Mouse (Mus musculus): ENCODE results near the gene Capn15. TPM values are rescaled to one million over a fixed set of nuclear protein-coding genes. Genes with fewer than 3 reads are reported as not detected.

Gene Capn15
- total and polyA plus RNA-seq, 3 experiments = 2.1 to 11.5 (median 6.0) TPM

GRCm38 (mm10) chr17:25979829-25980738, 5.5 kb downstream of the Capn15 start:
- in situ Hi-C loops (cut with MboI; ENCODE audit: low pct_ligation_motif_present, low pct_unique_long_range_greater_than_20kb, low sequenced_read_pairs) (no loop called here), dilution Hi-C loops (cut with MboI; ENCODE audit: extremely low pct_ligation_motif_present, extremely low pct_unique_long_range_greater_than_20kb, low sequenced_read_pairs) (no loop called here)
- peaks cover 22 to 81% of the 10 kb centered on the region in 2 experiments for H3K4me1 ChIP-seq (ENCODE audit: control insufficient read depth in 1 of 2, insufficient read depth in 2 of 2)
- H3K36me3 ChIP-seq (replicated peaks in 1 of 2; ENCODE audit: control insufficient read depth in 1 of 2, insufficient read depth in 1 of 2, low read length in 1 of 2) = peaks cover 0 to 31% of the 10 kb centered on the region in 2 experiments
- no peak overlapping the region for H3K27ac ChIP-seq (ENCODE audit: insufficient read depth, low read depth)
- no peaks in the 10 kb centered on the region for H3K27me3 ChIP-seq (replicated peaks)
- H3K79me2 ChIP-seq (replicated peaks; ENCODE audit: control insufficient read depth, extremely low read depth, insufficient read depth, poor library complexity, severe bottlenecking) = peaks cover 4% of the 10 kb centered on the region
- H3K9me3 ChIP-seq (replicated peaks; ENCODE audit: low read length) = no peaks in the 10 kb centered on the region
- DNase-seq (ENCODE audit: extremely low read depth) = no peak
- TF ChIP-seq RCOR1 (conservative IDR thresholded peaks at IDR 0.05; ENCODE audit: low read depth, low read length) = no peak
- TF ChIP-seq JUND (conservative IDR thresholded peaks at IDR 0.05; ENCODE audit: low read depth, low read length) = no peak
- TF ChIP-seq NELFE (IDR thresholded peaks at IDR 0.05; ENCODE audit: low read depth, low read length) = no peak
- TF ChIP-seq POLR2A (IDR thresholded peaks at IDR 0.05; ENCODE audit: low read depth, low read length) = no peak
- H3K9ac ChIP-seq (ENCODE audit: insufficient read depth, low read depth) = no peak overlapping the region
- H3K4me2 ChIP-seq (ENCODE audit: insufficient read depth, low read depth, poor library complexity, severe bottlenecking) = no peak overlapping the region
- no peak overlapping the region for H3K4me3 ChIP-seq (replicated peaks in 1 of 3; ENCODE audit: low read depth in 2 of 3, low read length in 2 of 3, poor library complexity in 1 of 3)

- peak overlapping the region; percentile 32; the same call in 1 of the 2 replicates for H3K4me2 ChIP-seq (ENCODE audit: insufficient read depth, low read depth, poor library complexity, severe bottlenecking)
- H3K36me3 ChIP-seq (replicated peaks in 1 of 2; ENCODE audit: control insufficient read depth in 1 of 2, insufficient read depth in 1 of 2, low read length in 1 of 2) = peaks cover 0 to 22% of the 10 kb centered on the region in 2 experiments
- peaks cover 20 to 52% of the 10 kb centered on the region in 2 experiments for H3K4me1 ChIP-seq (ENCODE audit: control insufficient read depth in 1 of 2, insufficient read depth in 2 of 2)
- dilution Hi-C loops (cut with MboI; ENCODE audit: extremely low pct_ligation_motif_present, extremely low pct_unique_long_range_greater_than_20kb, low sequenced_read_pairs) (no loop called here), in situ Hi-C loops (cut with MboI; ENCODE audit: low pct_ligation_motif_present, low pct_unique_long_range_greater_than_20kb, low sequenced_read_pairs) (no loop called here)
- H3K27ac ChIP-seq (ENCODE audit: insufficient read depth, low read depth) = peak overlapping the region; percentile 35; the same call in 1 of the 2 replicates
- H3K27me3 ChIP-seq (replicated peaks) = no peaks in the 10 kb centered on the region
- peak; percentile 43 for DNase-seq (ENCODE audit: extremely low read depth)
- 0 out of 2 replicates have a peak overlapping the region, but pooled peaks have one; percentile 23 for H3K9ac ChIP-seq (ENCODE audit: insufficient read depth, low read depth)
- 0 out of 2 replicates have a peak, but pooled peaks cover 3% of the 10 kb centered on the region for H3K79me2 ChIP-seq (replicated peaks; ENCODE audit: control insufficient read depth, extremely low read depth, insufficient read depth, poor library complexity, severe bottlenecking)
- H3K4me3 ChIP-seq (replicated peaks in 1 of 3; ENCODE audit: low read depth in 2 of 3, low read length in 2 of 3, poor library complexity in 1 of 3) = no peak overlapping the region
- no peaks in the 10 kb centered on the region for H3K9me3 ChIP-seq (replicated peaks; ENCODE audit: low read length)
- TF ChIP-seq UBTF (IDR thresholded peaks at IDR 0.05; ENCODE audit: low read depth, low read length) (no peak), ZNF384 (IDR thresholded peaks at IDR 0.05; ENCODE audit: low read depth, low read length) (peak; percentile 71)
These were observed 14.5 kb downstream of the Capn15 start for GRCm38 (mm10) chr17:25970954-25971707.

GRCm38 (mm10) chr17:25970448-25970847, 15.1 kb downstream of the Capn15 start:
- Histone ChIP-seq H3K27ac (ENCODE audit: insufficient read depth, low read depth) (no peak overlapping the region), H3K79me2 (replicated peaks; ENCODE audit: control insufficient read depth, extremely low read depth, insufficient read depth, poor library complexity, severe bottlenecking) (0 out of 2 replicates have a peak, but pooled peaks cover 3% of the 10 kb centered on the region), H3K9ac (ENCODE audit: insufficient read depth, low read depth) (no peak overlapping the region), H3K4me1 (ENCODE audit: control insufficient read depth in 1 of 2, insufficient read depth in 2 of 2) (peaks cover 20 to 49% of the 10 kb centered on the region in 2 experiments), H3K27me3 (replicated peaks) (no peaks in the 10 kb centered on the region), H3K4me2 (ENCODE audit: insufficient read depth, low read depth, poor library complexity, severe bottlenecking) (0 out of 2 replicates have a peak overlapping the region, but pooled peaks have one; percentile 32), H3K4me3 (replicated peaks in 1 of 3; ENCODE audit: low read depth in 2 of 3, low read length in 2 of 3, poor library complexity in 1 of 3) (no peak overlapping the region), H3K9me3 (replicated peaks; ENCODE audit: low read length) (no peaks in the 10 kb centered on the region), H3K36me3 (replicated peaks in 1 of 2; ENCODE audit: control insufficient read depth in 1 of 2, insufficient read depth in 1 of 2, low read length in 1 of 2) (peaks cover 0 to 24% of the 10 kb centered on the region in 2 experiments)
- DNase-seq (ENCODE audit: extremely low read depth) = peak; percentile 26
- TF ChIP-seq KAT2A (IDR thresholded peaks at IDR 0.05; ENCODE audit: insufficient replicate concordance, low read length) (no peak), CTCF (conservative IDR thresholded peaks at IDR 0.05 in 1 of 2, IDR thresholded peaks at IDR 0.05 in 1 of 2; ENCODE audit: low read depth in 2 of 2, low read length in 2 of 2) (peak in 1 of 2 experiments; percentile 22; a peak in 2 of 4 replicates), RAD21 (IDR thresholded peaks at IDR 0.05; ENCODE audit: low read depth, low read length) (no peak), POLR2A (IDR thresholded peaks at IDR 0.05; ENCODE audit: low read depth, low read length) (no peak), ELF1 (IDR thresholded peaks at IDR 0.05; ENCODE audit: low read depth, low read length) (no peak), TCF12 (IDR thresholded peaks at IDR 0.05; ENCODE audit: low read depth, low read length) (no peak), SMC3 (IDR thresholded peaks at IDR 0.05; ENCODE audit: low read depth, low read length) (peak; percentile 1; the same call in 1 of the 2 replicates), TBP (conservative IDR thresholded peaks at IDR 0.05; ENCODE audit: low read depth, low read length) (no peak), IRF4 (IDR thresholded peaks at IDR 0.05; ENCODE audit: low read depth, low read length) (no peak), UBTF (IDR thresholded peaks at IDR 0.05; ENCODE audit: low read depth, low read length) (no peak), EP300 (IDR thresholded peaks at IDR 0.05; ENCODE audit: low read length) (no peak), RCOR1 (conservative IDR thresholded peaks at IDR 0.05; ENCODE audit: low read depth, low read length) (no peak), PAX5 (IDR thresholded peaks at IDR 0.05; ENCODE audit: low read length) (no peak), CHD2 (IDR thresholded peaks at IDR 0.05; ENCODE audit: low read length) (no peak)
- in situ Hi-C loops (cut with MboI; ENCODE audit: low pct_ligation_motif_present, low pct_unique_long_range_greater_than_20kb, low sequenced_read_pairs) = no loop called here
- dilution Hi-C loops (cut with MboI; ENCODE audit: extremely low pct_ligation_motif_present, extremely low pct_unique_long_range_greater_than_20kb, low sequenced_read_pairs) = no loop called here

Measured in CH12.LX (cell line).